Mouse (Mus musculus): ENCODE results near the gene Gm8229.
"Not testable (repeated sequence)": the region's sequence is repeated elsewhere in the genome, so short reads cannot be mapped to it uniquely, and the experiment has no call there.

Gene Gm8229

DNA sequence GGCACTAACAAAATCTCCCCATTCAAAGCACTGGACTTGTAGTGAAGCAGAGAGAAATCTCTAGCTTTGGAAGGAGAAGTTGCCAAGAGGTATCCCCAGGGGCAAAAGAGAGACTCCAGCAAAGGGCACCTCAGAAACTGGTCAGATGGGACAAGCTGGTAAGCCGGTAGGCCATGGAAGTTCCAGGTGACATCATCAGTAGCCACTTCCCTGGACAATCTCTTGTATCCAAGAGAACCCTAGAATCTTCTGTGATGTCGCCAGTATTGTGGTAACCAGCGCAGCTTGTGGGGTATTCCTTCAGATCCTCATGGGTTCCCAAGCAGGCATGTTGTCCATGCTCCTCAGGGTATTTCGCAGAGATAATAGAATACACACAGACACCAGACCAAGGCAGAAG lies at the start of gene Gm8229:
Gene Gm8229, plus strand, starts transcription at position 301 of the 400 bp plus-strand sequence.
- CTCF ChIA-PET, POLR2A ChIA-PET: not testable (repeated sequence)

GRCm38 (mm10) chr14:44338484-44338883 lies 26.7 kb upstream of the Gm8229 start, which contains the start of gene Gm5930:
Gene Gm5930, minus strand, starts transcription at chr14:44338584.
- CTCF ChIA-PET, POLR2A ChIA-PET: not testable (repeated sequence)

GRCm38 (mm10) chr14:44361416-44361815 lies 3.7 kb upstream of the Gm8229 start:
- CTCF ChIA-PET, POLR2A ChIA-PET: not testable (repeated sequence)

DNA sequence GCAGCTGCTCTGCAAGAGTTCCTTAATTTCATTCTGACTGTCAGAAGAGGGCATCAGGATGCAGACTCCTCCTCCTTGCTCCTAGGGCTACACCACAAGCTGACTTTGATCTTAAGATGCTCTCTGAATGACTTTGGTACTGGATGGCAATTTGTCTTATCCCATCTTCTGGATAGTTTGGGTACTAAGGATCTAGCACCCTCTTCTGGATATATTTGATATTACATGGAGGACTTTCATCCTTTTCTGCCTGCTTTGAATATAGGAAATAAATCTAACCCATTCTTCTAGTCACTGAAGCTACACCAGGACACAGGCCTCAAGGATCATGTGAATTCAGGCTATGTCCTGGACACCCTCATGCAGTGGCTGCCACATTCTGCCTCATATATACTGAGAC lies 2.9 kb upstream of the Gm8229 start:
- CTCF ChIA-PET, POLR2A ChIA-PET: not testable (repeated sequence)

- CTCF ChIA-PET, POLR2A ChIA-PET: not testable (repeated sequence)
Observed at GRCm38 (mm10) chr14:44384233-44384632, 19.1 kb downstream of the Gm8229 start.

- POLR2A ChIA-PET, CTCF ChIA-PET: not testable (repeated sequence)
Observed at GRCm38 (mm10) chr14:44410588-44410987, 45.4 kb downstream of the Gm8229 start, which contains the start of gene Gm3371. Gene Gm3371, minus strand, starts transcription at chr14:44410688.

Measured in embryonic stem cell, embryonic (primary cell).